ENCODE assay signal across 8 mouse cellular contexts in genomic region chr1:133924141-133924875, GRCm38 (mm10). TPM values are rescaled to one million over a fixed set of nuclear protein-coding genes. Genes with fewer than 3 reads are reported as not detected.
A peak's percentile ranks its signal among the peaks of the same experiment; 100 is the strongest.
DNase-seq lines count a peak whose midpoint lies in the region; TF ChIP-seq lines count a peak whose summit lies in the region.

No protein-coding gene starts in this region.

- TF ChIP-seq POLR2A in olfactory bulb, adult 2 months (IDR thresholded peaks at IDR 0.05; ENCODE audit: insufficient read depth, low read depth, low read length): no peak

- 18% methylated on average over 7 of the region's 7 CpGs for WGBS in olfactory bulb, adult 2 months

- H3K4me3 ChIP-seq in olfactory bulb, adult 2 months (ENCODE audit: insufficient read depth, low read depth, low read length): no peak overlapping the region

- intact Hi-C loops in left cerebral cortex, postnatal 14 days (cut with DNase I): no loop called here
- intact Hi-C loops in gastrocnemius, postnatal 36 days (cut with DNase I): no loop called here

- H3K27ac ChIP-seq in olfactory bulb, adult 2 months (ENCODE audit: insufficient read depth, low read depth, low read length): no peak overlapping the region

- peaks cover 7% of the 10 kb centered on the region; the same call in 1 of the 2 replicates for H3K4me1 ChIP-seq in olfactory bulb, adult 2 months (ENCODE audit: control insufficient read depth, insufficient read depth, low read length)

- peak; percentile 56 for DNase-seq in left cerebral cortex, postnatal 14 days (ENCODE audit: low spot score in 2 of 2)
- DNase-seq in left cerebral cortex, adult 11 months (ENCODE audit: low spot score): no peak
- peak; percentile 39 for DNase-seq in embryo, embryonic 9.5 days (ENCODE audit: extremely low spot score)
- peak; percentile 20 to 60 for DNase-seq in layer of hippocampus, adult 18-20 months (ENCODE audit: low spot score in 2 of 2)
- no peak for DNase-seq in gastrocnemius, postnatal 36 days
- no peak for DNase-seq in kidney, adult 11 months
- no peak for DNase-seq in cerebellum, adult 9-11 months

- TF ChIP-seq CTCF in olfactory bulb, adult 2 months (IDR thresholded peaks at IDR 0.05; ENCODE audit: insufficient read depth, low read depth, low read length): peak; percentile 35; the same call in 1 of the 2 replicates

RNA-seq across cellular contexts. Expression of gene Prelp, which starts 3.1 kb away (rescaled TPM):
- total RNA-seq in left cerebral cortex, postnatal 14 days (2021): 1 to 10 TPM; 4.2 to 5.7 TPM
- total RNA-seq in layer of hippocampus, adult 18-20 months (2021): 10 to 100 TPM; 18.8 to 25.6 TPM
- polyA plus RNA-seq in olfactory bulb, adult 2 months (2012; ENCODE audit: insufficient read depth, insufficient read length, low replicate concordance, missing spikeins): not detected in 2 replicates
- 10 to 100 TPM; 16.1 to 19.9 TPM for total RNA-seq in gastrocnemius, postnatal 36 days (2021)

RNA-seq across cellular contexts. Expression of gene Optc, which starts 16.5 kb away (rescaled TPM):
- total RNA-seq in left cerebral cortex, postnatal 14 days (2021): 1 to 10 TPM; 1.9 to 2.2 TPM
- total RNA-seq in layer of hippocampus, adult 18-20 months (2021): under 1 TPM; 0.35 to 0.41 TPM
- not detected in 2 replicates for polyA plus RNA-seq in olfactory bulb, adult 2 months (2012; ENCODE audit: insufficient read depth, insufficient read length, low replicate concordance, missing spikeins)
- total RNA-seq in gastrocnemius, postnatal 36 days (2021): not detected

Comparison
In these comparisons a context has a peak if more than half of its experiments do, and no peak if none do; other contexts are left out.
1. DNase-seq: peak in left cerebral cortex, postnatal 14 days (2 of 2), embryo, embryonic 9.5 days (single experiment) and layer of hippocampus, adult 18-20 months (2 of 2); none in left cerebral cortex, adult 11 months (single experiment), gastrocnemius, postnatal 36 days (0 of 2), kidney, adult 11 months (single experiment) and cerebellum, adult 9-11 months (single experiment).